Mouse (Mus musculus): ENCODE measurements around the gene Ddx4.

Gene Ddx4

DNA sequence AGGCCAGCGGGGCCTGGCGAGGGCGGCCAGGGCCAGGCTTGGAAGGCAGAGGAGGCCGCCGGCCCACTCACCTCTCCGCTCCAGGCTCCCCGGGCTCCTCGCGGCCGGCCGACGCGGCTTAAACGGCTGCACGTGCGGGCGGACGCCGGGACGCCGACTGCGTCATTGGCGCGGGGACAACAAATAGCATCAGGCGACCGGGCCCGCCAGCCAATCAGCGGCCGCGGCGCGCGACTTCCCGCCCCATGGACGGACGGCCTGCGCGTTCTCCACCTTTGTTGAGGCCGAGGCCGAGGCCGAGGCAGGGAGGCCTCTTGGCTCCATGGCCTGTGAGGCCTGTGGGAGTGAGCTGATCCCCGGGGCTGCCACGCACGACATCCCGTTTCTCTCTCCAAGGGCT lies at the start of gene Ddx4:
Gene Ddx4, minus strand, starts transcription at position 271 of the 400 bp plus-strand sequence.
- DNase-seq: no peak

DNA sequence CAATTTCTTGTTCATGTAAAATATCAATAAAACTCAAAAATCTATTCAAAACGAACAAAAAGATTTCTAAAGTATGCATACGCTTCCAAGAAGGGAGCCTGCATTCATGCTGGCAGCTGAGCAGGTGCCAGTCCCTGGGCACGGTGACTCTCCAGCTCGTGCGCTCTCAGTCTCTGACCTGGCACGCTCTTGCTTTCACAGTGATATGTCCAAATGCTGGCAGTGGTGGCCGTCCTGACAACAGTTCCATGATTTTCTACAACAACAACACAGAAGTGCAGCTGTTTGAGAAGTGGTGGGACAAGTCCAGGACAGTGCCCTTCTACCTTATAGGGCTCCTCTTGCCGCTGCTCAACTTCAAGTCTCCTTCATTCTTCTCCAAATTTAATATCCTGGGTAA lies 49.0 kb upstream of the Ddx4 start:
- no peak for DNase-seq

DNA sequence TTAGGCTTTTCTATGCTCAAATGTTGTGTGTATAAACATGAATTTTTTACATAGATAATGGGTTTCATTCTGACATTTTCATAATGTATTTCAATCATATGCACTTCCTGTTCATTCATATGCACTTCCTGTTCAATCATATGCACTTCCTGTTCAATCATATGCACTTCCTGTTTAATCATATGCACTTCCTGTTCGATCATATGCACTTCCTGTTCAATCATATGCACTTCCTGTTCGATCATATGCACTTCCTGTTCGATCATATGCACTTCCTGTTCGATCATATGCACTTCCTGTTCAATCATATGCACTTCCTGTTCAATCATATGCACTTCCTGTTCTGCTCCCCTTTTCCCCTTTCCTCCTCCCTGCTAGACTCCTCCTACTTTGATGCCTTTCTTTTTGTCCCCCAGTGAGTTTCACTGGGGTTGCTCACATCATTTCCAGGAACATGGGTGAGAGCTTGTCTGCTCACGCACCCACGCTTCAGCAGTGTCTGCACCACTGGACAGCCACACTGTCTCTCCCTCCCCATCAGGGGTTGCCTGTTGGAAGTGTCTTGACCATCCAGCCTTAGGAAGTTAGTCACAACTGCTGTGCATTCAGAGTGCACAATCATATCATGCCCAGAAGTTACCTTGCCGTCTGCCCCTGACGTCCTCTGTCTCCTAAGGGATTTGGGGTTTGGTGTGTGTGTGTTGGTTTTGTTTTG lies 43.4 kb upstream of the Ddx4 start:
- no peak for DNase-seq

DNA sequence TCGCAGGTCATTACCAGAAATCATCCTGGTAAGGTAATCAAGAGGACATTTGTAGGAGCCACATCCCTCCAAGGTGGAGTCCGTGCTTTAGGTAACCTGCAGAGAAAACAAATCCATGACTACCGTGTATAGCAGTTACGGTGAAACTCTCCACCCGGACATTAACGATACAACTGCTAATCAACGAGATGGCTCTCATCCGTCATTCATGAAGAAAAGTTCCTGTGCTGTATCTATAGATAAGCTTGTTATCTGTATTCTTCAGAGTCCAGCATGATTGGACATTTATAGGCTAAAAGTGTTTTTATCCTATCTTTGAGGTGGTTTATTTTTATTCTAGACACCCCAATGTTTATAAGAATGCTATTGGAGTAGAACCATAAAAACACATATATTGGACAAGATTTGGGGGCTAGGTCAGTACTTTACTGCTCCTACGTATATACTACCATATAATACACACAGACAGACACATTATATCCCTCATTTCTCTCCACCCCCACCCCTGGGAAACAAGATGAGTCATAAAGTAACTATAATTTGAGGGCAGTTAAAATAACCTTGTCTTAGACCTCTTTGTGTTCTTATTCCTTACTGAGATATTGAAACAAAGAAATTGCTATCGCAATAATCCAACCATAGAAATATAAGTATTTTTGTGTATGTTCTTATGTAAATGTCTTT lies 40.7 kb upstream of the Ddx4 start:
- no peak for DNase-seq

DNA sequence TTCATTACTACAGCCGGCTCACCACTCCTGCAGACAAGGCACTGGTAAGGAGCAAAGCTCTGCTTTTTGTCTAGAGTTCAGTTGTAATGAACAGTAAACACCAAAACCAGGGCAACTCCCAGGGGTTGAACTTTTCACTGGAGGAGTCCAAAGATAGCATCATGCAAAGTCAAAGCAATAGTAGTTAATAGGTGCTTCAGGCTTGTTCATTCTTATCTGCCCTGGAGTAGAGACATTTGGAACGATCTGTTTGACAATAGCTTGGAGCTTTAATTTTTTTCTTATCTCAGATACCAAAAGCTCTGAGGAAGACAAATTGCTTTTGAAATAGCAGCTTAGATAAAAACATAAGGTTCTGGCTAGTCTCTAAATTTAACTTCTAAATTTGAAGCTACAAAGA lies 33.9 kb upstream of the Ddx4 start:
- DNase-seq: no peak

DNA sequence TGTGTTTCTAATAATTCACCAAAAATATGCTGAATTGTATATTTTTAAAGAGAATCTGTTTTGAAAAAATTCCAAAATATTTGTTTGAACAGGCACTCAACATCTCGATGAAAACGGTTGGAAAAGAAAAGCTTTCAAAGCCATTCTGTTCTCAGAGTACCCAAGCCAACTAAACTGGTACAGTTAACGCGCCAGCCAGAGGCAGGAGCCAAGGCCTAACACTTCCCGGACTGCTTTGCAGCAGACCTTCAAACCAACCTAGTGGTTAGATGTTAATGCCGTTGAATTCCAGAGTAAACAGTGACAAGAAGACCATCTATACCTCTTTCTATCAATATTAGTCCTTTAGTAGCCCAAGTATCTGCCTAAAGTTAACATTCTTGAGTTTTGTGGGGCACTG lies 31.7 kb upstream of the Ddx4 start:
- DNase-seq: no peak

DNA sequence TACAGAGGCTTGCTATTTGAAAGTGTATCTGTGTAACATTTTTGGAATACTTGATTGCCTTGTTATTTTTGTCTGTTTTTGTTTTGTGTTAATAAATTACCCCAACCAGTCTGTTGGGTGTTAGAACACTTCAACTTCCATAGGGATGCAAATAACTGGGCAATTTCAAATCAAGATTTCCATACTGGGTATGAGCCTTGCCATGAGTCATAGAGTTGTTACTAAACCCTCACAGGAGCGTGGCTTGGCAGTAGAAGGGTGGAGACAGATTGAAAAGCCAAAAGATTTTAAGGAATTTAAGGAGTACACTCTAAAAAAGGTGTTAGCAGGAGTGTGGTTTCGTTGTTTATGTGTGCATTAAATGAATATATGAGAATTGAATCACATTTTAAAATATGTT lies 31.0 kb upstream of the Ddx4 start:
- DNase-seq: no peak

DNA sequence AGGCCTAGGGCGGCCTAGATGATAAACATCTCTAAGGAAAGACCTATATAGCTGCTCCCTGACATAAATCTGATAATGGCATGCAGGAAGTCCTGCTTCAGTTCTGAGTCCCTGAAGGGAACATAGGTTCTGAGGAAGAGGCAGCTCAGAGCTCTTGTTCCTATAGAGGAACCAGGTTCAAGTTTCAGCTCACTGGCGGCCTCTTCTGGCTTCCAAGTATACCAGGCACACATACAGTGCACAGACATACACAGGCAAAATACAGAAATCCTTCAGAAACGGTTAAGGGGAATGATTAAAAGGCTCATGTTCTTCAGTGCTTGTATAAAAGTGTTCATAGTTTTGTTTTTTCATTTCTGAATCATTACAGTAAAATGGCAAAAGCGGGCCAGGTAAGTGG lies 25.9 kb upstream of the Ddx4 start:
- DNase-seq: no peak

DNA sequence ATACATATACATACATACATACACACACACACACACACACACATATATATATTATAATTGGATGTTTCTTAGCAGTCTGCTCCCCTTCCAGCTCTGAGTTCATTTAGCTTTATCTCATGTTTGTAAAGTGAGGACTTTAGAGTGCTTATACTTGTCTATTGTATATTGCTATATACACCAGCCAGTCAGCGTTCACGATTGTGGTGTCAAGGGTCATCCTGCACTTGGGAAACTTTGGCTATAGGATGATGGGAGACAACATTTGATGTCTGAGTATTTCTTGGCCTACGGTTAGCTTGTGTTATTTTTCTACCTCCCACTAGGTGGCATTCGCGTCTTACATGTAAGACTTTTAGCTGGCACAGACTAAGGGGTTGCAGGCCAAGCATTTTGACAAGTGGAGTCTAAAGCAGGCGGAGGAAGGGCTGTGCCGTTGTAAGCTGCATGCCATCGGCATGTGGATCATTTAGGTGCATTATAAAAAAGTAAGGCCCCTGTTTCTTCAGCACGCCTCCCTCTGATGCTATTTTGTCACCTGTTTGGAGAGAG lies 21.7 kb upstream of the Ddx4 start:
- DNase-seq: peak; percentile 60 to 73

DNA sequence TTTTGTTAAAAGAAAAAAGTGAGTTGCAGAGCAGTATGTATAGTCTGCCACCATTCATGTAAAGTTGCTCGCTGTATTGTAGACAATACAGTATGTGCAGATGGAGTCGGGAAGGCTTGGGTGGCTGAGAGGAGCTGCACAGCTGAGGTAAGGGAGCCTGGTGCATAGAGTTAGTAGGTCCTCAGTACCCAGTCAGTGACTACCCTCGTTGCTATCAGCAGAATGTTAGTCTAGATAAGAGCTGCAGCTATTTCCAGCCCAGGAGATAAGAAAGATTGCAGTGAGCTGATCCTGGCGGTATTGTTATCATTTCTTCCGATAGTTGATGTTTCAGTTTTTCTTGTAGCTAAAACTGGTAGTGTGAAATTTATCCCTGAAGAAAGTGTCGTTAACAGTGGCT lies 20.5 kb upstream of the Ddx4 start:
- no peak for DNase-seq

DNA sequence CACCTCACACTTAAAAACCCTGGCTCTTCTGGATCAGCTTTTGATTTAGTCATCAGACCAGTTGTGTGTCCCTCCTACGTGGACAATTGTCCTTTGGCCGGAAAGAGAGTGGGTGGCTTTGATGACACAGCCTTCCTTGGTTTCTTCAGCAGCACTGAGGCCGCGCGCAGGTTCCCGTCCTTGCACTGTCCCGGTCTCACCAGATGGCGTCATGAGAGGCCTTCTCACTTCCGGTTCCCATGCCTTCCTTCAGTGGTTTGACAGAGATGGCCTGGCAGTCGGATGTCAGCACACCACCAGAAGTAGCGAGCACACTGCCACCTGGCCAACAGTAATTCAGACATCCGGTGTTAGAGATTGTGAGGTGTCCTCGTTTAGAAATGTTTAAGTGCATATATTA lies 19.4 kb upstream of the Ddx4 start:
- DNase-seq: no peak

DNA sequence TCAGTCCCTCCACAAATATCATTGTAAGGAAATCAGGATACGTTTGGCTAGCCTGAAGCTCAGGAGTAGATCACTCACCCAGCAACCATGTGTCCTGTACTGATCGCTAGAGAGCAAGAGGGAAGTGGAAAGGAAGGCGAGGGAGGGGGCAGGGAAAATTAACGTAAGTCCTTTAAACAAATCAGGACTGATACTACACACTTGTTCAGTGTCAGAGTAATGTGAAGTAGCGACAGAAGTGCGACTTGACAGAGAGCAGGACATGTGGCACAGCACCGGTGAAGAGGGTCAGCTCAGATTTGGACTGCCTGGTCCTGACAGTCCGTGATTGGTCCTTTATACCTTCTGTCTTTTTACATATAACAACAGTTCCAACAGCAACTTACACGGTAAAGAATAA lies 14.9 kb upstream of the Ddx4 start:
- no peak for DNase-seq

DNA sequence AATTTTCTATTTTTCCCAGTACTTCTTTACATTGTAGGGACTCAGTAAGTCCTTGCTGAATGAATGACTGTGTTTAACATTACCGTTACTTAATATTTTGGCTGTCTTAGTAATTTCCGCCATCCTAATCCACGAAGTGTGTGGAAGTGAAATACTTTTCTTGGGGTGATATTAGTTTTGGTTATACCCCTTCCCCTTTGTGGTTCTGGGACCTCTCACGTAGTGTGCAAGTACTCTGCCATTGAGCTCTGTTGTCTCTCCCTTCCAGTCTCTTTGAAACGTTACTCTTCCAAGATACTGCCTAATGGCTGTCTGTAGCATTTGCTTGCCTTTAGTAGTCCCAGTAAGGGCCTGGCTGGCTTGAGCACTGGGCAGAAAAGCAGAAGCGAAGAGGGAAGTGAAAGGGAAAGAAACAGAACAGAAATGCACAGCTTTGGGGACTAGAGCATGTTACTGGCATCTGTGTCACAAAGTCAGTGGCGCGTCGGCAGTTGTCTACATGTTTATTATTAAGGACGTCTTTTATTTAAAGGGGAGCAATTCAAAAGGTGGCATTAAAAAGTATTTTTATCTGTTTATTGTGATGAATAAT lies 14.3 kb upstream of the Ddx4 start:
- DNase-seq: no peak

DNA sequence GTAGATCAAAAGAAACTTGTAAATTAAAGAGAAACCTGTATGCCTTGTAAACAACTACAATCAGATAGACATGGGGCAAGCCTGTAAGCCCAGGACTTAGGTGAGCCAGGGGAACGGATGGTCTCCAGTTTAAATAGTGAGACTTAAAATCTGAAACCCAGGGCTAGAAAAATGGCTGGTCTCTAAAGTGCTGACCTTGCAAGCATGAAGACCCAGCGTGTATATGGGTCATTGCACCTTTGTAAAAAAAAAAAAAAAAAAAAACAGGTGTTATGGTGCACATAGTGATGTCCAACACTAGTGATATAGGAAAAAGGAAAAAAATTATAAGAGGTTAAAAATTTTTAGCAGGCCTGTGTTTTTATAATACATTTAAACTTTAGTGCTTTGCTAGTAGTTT lies 9.4 kb upstream of the Ddx4 start:
- no peak for DNase-seq

DNA sequence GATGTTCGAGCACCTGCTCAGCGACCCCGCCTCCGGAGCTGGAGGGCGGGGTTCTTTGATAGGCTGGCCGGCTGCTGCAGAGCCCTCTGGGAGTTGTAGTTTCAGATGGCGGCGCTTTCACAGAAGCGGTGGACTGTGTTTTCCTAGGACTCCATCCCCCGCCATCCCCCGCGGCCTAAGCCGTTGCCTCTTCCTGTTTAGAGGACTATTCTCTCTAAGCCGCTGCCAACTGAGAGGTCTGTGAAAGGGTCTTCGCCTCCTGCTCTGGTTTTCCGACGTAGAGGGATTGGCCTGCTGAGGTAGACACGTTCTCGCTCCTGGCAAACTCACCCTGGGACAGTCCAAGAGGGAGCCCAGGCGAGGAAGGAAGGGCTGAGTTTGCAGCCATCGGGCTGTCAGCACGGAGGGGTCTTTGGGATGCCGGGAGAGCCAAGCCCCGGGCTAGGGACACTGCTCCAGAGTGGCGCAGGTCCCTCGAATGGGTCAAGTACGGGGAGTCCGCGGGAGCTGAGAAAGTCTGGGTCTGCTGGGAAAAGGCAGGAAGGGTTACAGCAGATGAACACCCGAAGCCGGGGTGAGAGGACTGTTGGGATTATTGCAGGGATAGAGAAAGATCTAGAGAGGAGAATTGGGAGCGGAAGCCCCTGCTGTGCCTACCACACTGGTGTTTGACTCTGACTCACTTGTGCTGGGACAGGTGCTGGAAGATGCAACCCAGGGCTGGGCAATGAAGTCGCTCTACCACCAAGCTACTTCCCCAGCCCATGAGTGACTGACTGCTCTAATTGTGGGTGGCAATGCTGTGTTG lies 8.5 kb upstream of the Ddx4 start, which contains the start of gene Slc38a9:
Gene Slc38a9, plus strand, starts transcription at position 178 of the 808 bp plus-strand sequence.
- peak; percentile 95 for DNase-seq

DNA sequence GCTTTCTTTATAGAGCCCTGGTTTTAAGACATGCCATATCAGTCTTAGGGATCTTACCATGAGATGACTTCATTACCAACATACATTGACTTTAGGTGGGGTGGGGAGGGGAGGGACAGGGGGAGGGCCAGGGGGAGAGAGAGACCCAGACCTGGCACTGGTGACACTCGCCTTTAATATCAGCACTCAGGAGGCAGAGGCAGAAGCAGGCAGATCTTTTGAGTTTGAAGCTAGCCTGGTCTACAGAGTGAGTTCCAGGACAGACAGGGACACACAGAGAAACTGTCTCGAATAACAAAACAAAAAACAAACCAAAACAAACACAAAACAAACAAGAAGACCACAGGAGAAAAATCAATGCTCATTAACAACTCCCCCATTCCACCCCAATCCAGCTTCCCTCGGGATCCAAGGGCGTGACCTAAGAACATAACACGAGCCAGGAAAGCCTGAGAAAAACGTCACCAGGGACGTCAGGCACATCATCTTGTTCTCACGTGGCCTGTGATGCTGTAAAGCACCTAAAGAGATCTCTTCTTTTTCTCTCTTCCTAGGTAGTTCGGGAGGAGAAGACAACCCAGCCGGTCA lies 7.8 kb upstream of the Ddx4 start:
- DNase-seq: no peak

DNA sequence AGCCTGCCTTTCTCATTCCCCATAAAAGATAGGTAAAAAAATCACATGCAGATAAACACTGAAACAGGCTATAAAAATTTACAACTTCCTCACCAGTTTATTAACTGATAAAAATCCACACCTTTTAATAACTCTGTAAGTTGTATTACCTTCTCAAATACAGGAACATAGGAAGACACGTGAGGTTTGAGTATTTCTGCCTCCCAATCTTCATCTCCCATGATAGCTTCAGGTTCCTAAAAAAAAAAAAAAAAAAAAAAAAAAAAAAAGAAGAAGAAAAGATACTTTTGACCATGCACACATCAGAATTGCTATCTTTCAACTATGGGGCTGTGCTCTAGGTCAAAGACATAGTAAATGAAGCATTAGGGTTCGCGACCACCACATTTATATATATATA lies 1.1 kb downstream of the Ddx4 start:
- DNase-seq: no peak

DNA sequence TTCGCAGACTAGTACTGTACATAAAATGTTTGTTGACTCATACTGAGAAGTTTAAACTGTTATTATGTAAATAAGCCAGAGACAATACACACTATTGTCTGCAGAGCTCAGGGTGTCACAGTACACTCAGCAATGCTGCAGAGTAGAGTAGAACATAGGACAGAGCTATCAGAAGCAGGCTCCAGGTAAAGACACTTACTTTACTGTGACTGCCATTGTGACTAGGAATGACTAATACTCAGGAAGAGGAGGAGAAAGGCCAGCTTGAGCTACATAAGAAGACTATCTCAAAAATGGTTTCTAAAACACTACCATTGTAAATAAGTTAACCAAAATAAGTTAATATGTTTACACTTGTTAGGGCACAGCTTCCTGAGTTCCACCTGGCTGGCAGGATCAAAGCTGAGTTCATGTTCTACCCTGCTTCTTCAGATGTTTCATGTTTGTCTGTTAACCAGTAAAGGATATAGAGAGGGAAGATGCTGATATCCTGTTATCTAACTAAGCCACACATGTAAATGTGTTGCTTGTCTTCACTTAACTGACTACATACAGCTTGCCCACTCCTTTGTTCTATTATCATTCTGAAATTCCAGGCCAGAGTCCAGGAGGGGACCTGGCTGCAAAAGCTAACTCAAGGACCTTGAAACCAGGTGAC lies 6.6 kb downstream of the Ddx4 start:
- DNase-seq: no peak

DNA sequence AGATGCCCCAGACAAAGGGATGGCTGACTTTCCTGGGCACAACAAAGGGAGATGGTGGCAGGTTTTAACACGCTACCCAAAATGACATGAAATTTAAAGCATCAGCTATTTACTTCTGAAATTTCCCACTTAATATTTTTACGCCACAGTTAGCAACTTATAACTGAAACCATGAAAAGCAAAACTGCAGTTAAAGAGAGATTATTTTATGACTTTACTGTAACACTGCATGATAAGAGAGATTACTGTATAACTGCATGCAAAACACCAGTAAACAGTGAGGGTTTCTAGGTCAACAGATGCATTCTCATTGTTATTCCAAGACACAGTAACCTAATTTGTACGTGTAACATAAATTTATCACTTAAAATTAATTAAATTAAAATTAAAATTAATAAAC lies 7.3 kb downstream of the Ddx4 start:
- DNase-seq: no peak

DNA sequence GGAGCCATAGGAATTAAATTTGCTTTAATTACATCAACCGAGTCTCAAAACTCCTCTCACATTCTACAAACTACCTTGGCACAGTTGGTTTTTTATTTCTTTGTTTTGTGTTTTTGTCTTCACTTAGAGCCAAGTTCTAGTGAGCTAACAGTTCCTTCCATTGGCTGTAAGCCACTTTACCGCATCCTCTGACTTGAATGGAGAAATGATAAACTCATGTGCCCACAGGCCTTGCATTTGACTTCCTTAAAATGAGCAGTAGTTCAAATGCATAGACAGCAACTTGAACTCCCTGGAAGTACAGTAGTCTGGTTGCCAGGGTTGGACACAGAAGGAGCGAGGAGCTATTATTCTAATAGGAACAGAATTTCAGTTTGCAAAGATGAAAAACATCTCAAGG lies 9.4 kb downstream of the Ddx4 start:
- no peak for DNase-seq

DNA sequence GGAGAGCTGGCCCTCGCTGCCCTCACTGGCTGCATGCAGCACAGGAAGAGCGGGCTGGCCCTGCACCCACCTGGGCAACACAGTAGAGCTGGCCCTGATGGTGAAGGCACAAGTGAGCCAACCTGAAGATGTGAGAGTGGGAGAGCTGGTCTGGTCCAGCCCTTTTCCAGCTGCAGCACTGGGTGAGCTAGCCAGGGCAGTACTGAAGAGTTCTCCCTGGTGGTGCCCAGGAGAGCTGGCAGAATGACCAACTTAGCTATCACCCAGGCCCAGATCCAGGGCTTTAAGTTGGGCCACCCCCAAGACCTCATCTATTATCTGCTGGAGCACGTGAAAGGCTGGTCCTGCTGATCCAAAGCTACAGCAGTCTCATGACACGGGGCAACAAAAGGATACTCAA lies 13.2 kb downstream of the Ddx4 start:
- no peak for DNase-seq

DNA sequence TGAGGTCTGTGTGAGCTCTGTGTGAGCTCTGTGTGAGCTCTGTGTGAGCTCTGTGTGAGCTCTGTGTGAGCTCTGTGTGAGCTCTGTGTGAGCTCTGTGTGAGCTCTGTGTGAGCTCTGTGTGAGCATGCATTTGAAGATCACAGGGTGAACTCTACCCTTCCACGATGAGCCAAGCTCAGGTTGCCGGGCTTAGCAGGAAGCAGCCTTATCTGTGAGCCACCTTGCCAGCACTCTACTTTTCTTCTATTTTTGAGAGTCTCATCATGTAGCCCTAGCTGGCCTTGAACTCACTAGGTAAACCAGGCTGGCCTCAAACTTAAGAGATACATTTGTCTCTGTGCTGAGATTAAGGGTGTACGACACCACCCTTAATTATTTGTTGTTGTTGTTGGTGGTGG lies 15.8 kb downstream of the Ddx4 start:
- no peak for DNase-seq
